Mouse (Mus musculus) thymus, adult 2 months (tissue): ENCODE measurements at regions not wholly inside any gene's neighbourhood (a gene's known extent, or its start where the extent isn't known, plus 50 kb on each side); places are given as distances from the start of the nearest gene placed in this dataset.

Experiments
- CTCF ChIP-seq: fragments of 200-500 bp; IDR thresholded peaks from 2 replicates; pipeline ENCODE4 v1.5.1; 2012; ENCODE audit warnings: mild to moderate bottlenecking, control low read depth, low read length, moderate library complexity, borderline replicate concordance; ENCODE audit not compliant: control insufficient read depth, poor library complexity, insufficient read depth; ENCODE audit errors: extremely low read depth
- POLR2A ChIP-seq: fragments of 200-500 bp; IDR thresholded peaks from 2 replicates; pipeline ENCODE4 v1.6.1; 2012; ENCODE audit warnings: mild to moderate bottlenecking, low read length, control low read depth, moderate library complexity; ENCODE audit not compliant: control insufficient read depth, poor library complexity, insufficient read depth; ENCODE audit errors: extremely low read depth

- TF ChIP-seq CTCF = no peak
- no peak for TF ChIP-seq POLR2A
Observed at GRCm38 (mm10) chr10:111658828-111659227, 152.7 kb downstream of the Phlda1 start.
